Mouse (Mus musculus): ENCODE data around the gene Ptprf.

The Ptprf gene

DNA sequence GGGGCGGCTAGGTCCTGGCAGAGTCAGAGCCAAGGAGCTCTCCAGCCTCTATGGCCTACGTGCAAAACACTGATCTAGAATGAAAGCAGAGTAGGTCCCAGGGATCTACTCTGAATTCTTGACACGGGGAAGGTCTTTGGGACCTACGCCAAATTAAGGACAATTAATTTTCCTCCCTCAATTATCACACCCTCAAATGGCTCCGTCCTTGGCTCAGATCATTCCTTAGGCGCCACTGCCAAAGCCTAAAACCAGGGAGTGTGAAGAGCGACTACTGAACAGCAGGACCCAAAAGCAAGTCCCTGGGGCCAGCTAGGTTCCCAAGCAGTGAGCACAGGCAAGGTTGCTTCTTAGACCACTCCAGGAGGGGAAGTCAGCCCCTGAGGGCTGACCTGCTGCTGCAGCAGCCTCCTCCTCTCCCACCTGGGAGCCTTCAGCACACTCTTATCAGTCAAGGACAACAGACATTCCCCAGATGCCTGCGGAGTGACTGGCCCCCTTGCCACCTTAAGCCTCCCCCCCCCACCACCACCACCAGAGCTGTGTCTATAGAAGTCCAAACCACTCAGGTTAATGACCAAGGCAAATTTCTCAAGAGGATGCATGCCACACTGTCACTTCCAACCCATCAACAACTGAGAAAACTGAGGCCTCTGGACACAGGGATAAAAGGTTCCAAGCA lies 31.3 kb downstream of the Ptprf start:
- WGBS = 83% methylated on average over 8 of the region's 8 CpGs

DNA sequence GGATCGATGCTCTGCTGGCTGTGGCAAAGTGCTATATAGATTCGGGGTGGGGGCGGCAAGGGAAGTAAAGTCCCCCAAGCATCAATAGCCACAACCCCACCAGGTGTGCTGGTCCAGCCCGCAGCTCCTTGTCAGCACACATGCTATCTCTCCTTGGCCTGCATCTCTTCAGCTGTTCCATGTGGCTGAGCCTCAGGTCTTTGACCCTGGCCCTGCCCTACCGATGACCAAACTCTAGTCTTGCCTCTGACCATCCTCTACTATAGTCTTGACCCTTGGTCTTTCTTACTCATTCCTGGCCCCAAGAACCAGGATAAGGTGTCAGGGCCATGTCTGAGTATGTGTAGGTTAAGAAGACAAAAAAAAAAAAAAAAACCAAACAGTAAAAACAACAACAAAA lies 33.2 kb downstream of the Ptprf start:
- WGBS = 96% methylated on average over 5 of the region's 5 CpGs

DNA sequence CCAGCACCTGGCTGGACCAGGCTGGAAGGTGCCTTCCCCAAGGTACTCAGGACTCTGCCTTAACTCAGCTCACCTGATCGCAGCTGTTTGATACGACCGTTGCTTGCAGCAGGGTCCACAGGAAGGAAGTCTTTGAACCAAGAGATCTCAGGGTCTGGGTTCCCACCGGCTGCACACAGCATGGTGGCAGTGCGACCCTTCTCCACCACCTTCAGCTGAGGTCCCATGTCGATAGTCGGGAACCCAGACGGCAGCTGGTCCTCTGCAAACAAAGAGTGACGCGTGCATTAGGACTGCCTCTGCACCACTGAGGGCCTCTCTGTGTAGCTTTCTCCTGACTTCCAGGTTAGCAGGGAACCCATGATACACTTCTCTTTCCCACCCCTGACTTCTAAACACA lies 33.8 kb downstream of the Ptprf start:
- WGBS = 90% methylated on average over 10 of the region's 10 CpGs

DNA sequence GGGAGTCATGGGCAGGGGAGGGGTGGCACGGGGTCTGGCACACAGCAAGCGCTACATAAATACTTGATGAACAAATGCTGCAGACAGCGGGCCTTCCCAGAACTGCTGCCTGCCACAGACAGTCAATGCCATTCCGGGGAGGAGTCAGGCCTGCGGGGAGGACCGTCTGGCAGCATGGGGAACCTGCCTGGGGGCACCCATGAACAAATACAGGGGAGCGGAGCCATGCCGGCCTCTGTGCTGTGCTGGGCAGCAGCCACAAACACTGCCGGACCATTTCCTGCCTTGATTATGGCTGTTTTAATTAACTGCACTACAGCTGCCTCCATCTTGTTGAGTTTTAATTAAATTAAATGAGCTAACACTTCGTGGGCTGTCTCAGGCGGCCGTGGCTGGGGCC lies 35.0 kb downstream of the Ptprf start:
- 75% methylated on average over 12 of the region's 12 CpGs for WGBS

DNA sequence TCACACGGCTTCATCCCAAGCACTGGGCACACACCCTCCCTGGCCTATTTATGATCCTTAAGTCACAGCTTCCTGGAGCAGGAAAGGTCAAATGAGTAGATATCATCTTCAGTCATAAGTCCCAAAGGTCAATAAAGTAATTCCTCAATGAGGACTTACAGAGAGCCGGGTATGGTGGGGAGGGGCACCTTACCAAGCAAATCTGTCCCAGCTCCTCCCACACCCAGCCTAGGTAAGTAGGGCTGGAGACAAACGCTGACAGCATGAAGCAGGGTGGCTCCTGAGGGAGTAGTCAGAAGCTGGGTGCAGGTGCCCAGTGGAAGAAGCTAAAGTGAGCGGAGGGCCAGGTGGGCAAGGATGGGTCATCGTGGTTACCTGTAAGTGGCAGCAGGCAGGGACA lies 36.3 kb downstream of the Ptprf start:
- 83% methylated on average over 5 of the region's 5 CpGs for WGBS

DNA sequence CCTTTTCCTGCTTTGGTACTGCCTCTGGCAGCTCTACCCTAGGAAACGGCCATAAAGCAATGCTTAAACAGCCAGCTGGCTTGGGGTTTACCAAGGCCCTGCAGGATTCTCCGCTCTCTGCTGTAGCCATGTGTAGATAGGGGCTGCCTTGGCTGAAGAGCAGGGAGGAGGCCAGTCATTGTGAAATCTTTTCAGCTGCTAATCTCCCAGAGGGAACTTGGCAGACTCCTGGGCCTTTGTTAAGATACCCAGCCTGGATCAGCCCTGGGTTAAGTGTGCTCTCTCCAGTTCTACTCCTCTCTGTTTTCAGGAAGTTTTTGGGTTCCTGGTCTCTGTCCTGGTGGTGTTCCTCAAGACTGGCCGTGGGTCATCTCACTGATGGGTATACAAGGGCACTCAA lies 43.9 kb downstream of the Ptprf start:
- WGBS = 74% methylated on average over 3 of the region's 3 CpGs

DNA sequence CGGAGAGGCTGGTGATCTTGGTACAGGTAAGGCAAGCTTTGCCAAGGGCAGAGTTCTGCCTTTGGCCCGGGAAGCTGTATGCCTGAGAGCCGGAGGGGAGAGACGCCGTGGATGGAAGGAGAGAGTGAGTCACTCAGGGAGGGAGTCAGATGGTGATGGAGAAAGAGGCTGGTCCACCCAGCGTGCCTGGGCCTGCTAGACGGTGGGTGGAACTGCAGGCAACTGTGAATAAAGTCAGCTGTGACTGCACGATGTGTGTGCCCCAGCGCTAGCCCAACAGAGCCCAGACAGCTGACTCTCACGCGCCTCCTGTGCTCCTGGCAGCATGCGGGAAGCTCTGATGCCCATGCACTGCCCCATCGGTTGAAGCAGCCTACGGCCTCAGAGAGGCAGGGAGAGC lies 45.4 kb downstream of the Ptprf start:
- 57% methylated on average over 14 of the region's 14 CpGs for WGBS

DNA sequence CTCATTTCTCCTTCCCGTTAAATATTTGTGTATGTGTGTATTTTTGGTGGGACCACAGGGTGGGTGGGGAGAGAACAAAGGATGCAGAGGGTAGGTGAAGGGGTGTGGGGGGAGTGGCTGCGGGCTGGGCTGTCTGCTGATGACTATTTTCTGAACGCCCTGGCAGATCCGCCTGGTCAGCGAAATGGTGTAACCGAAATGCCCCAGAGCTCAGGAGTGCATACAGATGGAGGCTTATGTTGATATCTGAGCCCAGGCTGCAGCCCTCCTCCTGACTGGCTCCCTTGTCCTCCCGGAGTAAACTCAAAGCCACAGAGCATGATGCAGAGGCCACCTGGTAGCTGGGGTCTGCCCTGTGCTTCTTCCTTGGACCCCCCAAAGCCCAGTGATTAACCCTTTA lies 47.4 kb downstream of the Ptprf start:
- WGBS = 70% methylated on average over 7 of the region's 7 CpGs

DNA sequence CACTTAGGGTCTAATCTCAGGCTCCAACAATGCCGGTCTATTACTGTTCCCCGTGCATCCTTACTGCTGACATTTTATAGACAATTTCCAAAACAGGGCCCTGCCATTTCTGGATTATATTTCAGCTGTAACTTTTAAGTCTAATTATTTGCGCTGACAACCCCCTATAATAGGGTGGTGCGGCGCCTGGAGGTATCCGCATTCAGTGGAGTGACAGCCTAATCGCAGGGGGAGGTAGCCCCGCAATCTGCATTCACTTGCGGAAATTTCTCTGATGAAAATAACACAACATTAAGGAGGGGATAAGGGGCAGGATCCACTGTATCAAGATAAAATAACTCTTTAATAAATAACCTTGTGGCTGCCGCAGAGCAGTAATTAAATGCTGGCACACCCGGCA lies 47.9 kb downstream of the Ptprf start:
- WGBS = 91% methylated on average over 11 of the region's 11 CpGs

DNA sequence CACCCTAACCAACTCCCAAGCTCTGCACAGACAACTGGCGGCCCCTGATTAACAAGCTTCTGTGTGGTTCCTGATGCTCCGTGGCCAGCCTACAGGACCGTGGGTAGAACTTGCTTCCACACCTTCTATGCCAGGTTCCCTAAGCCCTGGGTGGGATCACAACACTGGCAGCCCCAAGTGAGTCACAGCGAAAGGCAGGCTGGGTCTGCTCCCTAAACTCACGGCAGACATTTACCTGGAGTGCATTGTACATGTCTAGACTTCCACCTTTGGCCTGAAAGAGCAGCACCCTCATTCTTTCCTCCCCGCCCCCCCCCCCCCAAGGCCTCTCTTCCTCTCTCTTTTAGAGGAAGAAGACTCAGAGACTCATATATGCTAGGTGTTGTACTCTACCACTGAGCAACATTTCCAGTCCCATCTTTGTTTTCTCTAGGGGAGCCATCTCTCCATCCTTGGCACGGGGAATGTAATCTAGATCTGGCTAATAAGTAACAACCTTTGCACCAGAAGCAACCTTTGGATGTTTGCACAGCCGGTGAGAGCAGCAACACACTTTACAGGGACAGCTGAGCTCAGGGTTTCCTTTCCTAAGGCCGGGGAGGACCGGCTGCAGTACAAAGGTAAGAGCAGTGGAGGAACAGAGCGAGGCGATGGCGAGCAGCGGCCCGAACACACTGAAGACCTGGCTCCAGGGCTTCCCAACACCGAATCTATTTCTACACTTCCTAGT lies 51.1 kb downstream of the Ptprf start:
- WGBS = 93% methylated on average over 16 of the region's 16 CpGs

DNA sequence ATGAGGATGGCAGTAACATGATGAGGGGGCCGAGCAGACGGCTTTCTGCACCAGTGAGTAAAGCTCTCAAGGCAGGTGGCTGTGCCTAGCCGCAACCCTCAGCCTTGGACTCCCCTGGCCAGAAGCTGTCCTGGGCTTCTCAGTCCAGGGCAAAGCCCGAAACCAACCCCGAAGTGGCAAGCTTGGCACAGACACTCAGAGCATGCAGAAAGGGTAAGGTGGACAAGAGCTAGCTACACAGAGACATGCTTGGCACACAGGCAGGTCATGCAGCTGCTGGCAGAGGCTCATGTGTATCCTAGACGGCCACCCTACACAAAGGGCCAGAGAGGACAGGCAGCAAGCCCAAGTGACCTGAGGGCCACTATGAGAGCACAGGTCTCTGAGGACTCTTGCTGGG lies 52.5 kb downstream of the Ptprf start:
- WGBS = 94% methylated on average over 6 of the region's 6 CpGs

DNA sequence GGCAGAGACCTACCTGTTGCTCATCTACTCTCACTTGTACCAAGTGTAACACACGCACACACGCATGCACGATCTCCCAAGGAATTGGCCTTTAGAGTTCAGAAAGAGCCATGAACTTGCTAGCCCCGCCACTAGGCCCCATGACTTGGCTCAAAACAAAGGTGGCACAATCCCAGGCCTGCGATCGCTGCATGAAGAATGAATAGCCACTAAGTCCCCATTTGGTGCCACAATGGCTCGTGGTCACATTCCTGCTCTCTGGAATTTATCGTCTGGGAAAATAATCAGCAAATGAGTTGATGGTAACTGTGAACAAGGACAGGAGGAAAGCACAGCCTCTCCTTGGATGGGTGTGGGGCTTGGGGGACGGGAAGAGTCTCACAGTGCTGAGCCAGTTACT lies 54.3 kb downstream of the Ptprf start:
- WGBS = 71% methylated on average over 9 of the region's 9 CpGs

DNA sequence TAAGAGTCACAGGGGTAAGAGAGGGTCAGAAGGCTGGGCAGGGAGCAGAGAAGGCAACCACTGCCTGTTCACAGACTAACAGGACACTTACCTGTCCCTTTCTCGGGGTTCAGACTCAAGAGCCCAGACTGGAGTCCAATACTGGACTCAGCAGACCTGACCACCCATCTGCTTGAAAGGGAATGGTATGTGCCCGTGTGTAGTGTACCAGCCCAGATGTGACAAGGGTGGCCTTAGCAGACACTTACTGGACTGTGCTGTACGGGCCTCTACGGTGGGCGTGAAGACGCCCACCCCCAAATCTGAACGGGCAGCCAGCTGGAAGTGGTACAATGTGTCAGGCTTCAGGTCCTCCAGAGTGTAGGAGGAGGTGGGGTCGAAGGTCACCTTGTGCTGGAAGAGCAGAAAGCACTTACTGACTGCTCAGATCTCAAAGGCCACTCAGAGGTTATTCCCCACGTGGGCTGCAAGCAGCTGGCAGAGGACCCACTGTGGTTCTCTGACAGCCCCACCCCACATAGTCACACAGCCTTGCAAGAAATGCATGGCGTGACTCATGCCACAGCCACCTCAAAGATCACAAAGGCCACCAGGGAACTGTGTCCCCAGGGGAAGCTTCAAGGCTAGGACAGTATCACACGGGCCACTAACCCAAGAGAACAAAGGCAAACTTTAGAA lies 56.4 kb downstream of the Ptprf start:
- WGBS = 87% methylated on average over 11 of the region's 11 CpGs

DNA sequence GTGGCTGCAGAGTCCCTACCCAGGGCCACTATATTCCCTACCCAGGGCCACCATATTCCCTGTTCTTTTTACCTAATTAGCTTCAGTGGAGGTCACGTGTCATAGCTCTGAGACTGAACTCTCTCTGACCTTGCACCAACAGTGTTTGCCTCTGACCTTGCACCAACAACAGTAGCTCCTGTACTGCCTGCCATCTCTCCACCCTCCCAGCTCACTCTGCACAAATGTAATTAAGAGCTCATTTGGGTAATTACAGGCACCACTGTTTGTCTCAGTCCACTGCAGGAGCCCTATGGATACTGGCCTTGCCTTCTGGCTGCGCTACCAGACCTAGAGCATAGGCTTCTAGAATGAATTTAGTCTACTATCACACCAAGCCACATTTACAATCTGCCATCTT lies 57.3 kb downstream of the Ptprf start:
- WGBS = 87% methylated on average over 2 of the region's 2 CpGs

DNA sequence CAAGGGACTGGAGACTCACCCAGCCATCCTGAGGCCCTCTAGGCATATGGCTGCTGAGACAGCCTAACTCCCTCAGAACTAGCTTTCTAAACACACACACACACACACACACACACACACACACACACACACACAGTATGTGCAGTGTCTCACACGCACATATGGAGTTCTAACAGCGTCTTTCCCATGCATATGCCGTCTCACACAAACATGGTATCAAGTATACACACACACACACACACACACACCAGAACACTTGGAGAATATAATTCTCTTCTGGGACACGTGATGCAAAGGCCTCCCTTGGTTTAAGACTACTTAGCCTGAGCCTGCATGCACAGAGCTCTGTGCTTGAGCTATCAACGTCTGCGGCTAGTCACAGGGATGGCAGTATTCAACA lies 59.3 kb downstream of the Ptprf start:
- 82% methylated on average over 6 of the region's 6 CpGs for WGBS

DNA sequence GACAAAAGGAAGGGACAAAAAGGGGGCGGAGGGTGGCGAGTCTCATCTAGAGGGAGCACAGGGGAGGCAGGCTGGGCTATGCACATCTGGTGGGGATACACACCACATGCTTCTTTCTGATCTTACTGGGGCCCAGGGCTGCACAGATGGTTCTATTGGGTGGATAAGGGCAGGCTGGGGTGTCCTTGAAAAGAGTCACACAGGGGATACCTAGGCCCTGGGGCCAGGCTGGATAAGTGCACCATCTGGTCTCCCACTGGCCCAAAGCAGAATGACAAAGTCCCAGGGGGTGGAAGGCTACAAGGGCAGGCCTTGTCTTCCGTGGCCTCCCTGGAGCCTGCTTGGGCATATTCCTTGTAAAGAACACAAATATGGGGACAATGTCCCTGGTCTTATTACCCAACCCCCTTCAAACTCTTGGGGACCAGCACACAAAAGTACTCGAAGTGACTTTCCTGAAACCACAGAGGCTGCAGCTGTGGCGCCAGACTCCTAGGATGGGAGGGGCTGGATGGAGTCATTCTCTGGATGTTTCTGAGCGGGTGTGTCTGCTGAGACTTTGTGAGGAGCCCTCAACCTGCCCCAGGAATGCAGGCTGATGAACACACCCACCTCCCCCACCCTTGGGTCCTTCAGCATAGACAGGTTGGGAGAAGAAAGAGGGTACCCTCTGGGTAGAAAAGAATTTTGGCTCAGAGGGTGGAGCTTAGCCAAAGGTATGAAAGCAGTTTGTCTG lies 62.0 kb downstream of the Ptprf start:
- 78% methylated on average over 6 of the region's 6 CpGs for WGBS

DNA sequence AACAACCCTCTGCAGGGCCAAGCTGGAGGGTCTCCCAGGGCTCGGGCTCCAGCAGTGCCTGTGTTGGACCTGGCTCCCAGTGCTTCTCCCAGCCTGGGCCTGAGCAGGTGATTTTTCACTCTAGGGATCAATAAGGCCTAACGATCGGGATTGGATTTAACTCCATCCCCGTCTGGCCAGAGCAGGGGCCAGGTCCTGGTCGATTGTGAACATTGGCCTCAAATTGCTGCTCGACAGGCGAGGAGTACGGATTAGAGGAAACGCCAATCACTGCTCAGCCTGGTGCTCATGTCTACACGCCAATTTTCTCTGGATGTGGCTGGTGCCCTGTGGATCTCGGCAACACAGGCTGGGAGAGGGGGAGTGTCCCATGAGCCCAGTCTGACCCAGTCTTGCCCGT lies 63.8 kb downstream of the Ptprf start:
- 88% methylated on average over 12 of the region's 12 CpGs for WGBS

DNA sequence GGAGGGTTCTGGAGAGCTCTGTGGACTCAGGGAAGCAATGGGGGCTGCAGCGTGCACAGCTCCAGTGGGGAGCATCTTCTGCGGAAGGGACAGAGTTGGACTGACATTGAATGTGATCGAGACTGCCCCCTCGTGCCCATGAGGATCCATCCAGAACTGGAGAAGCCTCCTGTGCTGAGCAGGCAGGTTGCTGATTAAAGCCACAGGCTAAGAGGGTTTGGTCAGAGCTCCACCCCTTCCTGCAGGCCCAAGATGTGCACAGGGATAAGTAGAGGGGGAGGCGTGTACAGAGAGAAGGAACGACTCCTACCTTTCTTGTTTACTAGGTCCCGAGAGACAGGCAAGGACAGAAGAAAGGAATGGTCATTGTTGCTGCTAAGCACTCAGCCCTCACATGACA lies 69.9 kb downstream of the Ptprf start:
- WGBS = 81% methylated on average over 7 of the region's 7 CpGs

DNA sequence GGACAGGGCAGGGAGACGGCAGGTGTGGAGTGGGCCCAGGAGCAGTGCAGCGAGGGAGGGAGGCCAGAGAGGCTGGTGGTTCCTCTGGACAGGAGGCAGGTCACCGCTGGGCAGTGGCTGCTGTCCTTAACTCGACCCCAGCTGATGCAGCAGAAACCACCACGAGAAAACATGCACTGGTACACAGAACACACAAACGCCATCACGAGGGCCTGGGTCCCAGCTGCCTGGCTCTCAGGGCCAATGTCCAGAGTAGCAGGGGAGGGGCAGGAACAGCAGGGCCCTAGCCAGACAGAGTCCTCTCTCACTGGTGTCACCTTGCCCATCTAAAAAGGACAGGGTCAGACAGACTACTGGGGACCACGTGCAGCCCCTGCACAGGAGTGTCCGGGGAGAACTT lies 70.4 kb downstream of the Ptprf start:
- WGBS = 86% methylated on average over 9 of the region's 9 CpGs

DNA sequence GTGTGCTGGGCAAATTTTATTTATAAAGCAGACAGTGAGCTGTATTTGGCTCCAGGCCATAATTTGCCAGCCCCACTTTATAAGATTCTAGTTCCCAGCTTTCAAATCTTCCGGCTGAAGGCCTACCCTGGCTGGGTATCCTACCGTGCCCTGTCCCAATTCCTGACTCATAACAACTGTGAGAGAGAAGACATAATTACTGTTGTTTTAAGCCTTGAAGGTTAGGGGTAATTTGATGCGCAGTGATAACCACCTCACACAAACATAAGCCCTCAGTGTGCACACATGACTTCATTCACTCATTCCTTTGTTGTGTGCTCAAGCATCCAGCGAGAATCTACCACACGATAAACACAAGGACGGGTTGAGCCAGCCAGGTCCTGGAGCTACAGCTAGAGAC lies 71.7 kb downstream of the Ptprf start:
- 74% methylated on average over 6 of the region's 6 CpGs for WGBS

DNA sequence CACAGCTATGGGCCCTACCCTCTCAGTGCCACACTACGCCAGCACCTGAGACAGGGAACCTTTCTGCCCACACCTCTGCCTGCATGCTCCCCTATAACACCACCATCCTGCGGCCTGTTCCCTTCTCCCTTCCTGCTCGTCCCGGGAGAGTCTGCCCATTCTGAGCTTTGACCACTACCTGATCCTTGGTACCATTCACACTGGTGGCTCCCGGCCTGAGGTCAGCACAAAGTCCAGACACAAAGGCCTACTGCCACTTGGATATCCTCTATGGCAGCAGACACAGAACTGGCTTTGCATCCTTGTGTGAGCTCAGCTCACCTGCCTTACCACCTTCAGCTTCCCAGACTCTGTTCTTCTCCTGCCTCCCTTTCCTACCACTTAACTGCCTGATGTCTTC lies 72.7 kb downstream of the Ptprf start:
- 92% methylated on average over 5 of the region's 5 CpGs for WGBS
